Mouse (Mus musculus) embryonic facial prominence, embryonic 12.5 days (tissue): Measurements from ENCODE around the gene Fbxo46. TPM values are rescaled to one million over a fixed set of nuclear protein-coding genes. Genes with fewer than 3 reads are reported as not detected.

Experiments
- ATAC-seq: fragments of 200-750 bp; cut with Nextera tagmentation; 2 replicates; pipeline ENCODE4 v1.8.0; 2017; ENCODE audit not compliant: insufficient number of reproducible peaks, insufficient read depth, low FRiP score, low TSS enrichment
- H3K27ac ChIP-seq: fragments of 300-500 bp; sonication (generic); 2 replicates; pipeline ENCODE4 v1.5.1; 2016; ENCODE audit warnings: mild to moderate bottlenecking
- H3K27me3 ChIP-seq: fragments of 300-500 bp; sonication (generic); 2 replicates; pipeline ENCODE4 v1.6.1; 2016; ENCODE audit warnings: mild to moderate bottlenecking, moderate library complexity
- H3K36me3 ChIP-seq: fragments of 300-500 bp; sonication (generic); 2 replicates; pipeline ENCODE4 v1.6.1; 2016; ENCODE audit warnings: mild to moderate bottlenecking
- H3K4me1 ChIP-seq: fragments of 300-500 bp; sonication (generic); 2 replicates; pipeline ENCODE4 v1.6.1; 2016
- H3K4me2 ChIP-seq: fragments of 300-500 bp; sonication (generic); replicated peaks from 2 replicates; pipeline ENCODE4 v1.6.1; 2016; ENCODE audit warnings: mild to moderate bottlenecking, moderate library complexity
- H3K4me3 ChIP-seq: fragments of 300-500 bp; sonication (generic); 2 replicates; pipeline ENCODE4 v1.5.1; 2016; ENCODE audit warnings: mild to moderate bottlenecking
- H3K9ac ChIP-seq: fragments of 300-500 bp; sonication (generic); 2 replicates; pipeline ENCODE4 v1.6.1; 2016; ENCODE audit warnings: mild to moderate bottlenecking, moderate library complexity
- H3K9me3 ChIP-seq: fragments of 300-500 bp; sonication (generic); 2 replicates; pipeline ENCODE4 v1.6.1; 2016; ENCODE audit warnings: mild to moderate bottlenecking, moderate library complexity
- WGBS: fragments of 180-500 bp; shearing (Covaris S2); methylation state at CpG from one replicate; pipeline ENCODE4 v1.1.7; 2016; 5-methylcytosine and 5-hydroxymethylcytosine counted together
- polyA plus RNA-seq: library from polyadenylated mRNA; unstranded; fragments of >200 nt; fragmentation: Nextera tagmentation; extraction: Ambion mirVana; gene quantifications from 2 replicates; pipeline ENCODE4 v1.2.1, GENCODE M21; 2016

Gene Fbxo46
- polyA plus RNA-seq, 1 experiment from 2014 or later = 19.8 TPM

DNA sequence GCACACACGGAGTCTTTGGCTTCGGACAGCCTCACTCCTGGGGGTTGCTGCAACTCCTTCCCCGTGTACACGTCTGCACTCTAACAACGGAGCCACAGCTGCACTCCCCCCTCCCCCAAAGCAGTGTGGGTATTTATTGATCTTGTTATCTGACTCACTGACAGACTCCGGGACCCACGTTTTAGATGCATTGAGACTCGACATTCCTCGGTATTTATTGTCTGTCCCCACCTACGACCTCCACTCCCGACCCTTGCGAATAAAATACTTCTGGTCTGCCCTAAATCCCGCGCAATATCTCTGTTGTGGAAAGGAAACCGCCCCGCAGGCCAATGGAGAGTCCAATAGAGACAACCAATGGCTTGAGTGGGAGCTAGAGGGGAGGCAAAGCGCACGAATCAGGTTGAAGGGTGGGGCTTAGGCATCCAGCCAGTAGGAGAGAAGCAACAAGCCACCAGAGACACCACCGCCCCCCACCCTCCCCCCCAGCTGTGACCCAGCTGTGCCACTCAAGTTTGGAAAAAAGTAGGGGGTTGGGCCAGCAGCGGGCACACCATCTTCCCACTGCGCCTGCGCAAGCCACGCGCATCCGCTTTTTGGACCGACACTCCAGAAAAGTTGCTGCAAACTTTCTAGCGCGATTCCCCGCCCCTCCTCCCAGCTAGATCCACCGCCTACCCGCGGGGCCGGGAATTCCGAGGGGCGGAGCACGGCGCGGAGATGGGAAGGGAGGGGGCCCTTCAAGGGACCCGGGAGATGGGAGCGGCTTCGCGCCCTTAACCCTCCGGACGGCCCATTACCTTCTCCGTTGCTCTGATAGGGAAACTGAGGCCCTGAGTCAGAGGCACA lies 25.9 kb upstream of the Fbxo46 start:
- Histone ChIP-seq H3K9ac (peak overlapping the region; percentile 91), H3K4me1 (peaks cover 37% of the 10 kb centered on the region), H3K36me3 (peaks cover 24% of the 10 kb centered on the region), H3K9me3 (no peaks in the 10 kb centered on the region), H3K4me2 (peak overlapping the region; percentile 85), H3K27me3 (no peaks in the 10 kb centered on the region), H3K4me3 (peak overlapping the region; percentile 77), H3K27ac (peak overlapping the region; percentile 99)
- peak; percentile 87 for ATAC-seq
- 1% methylated on average over 45 of the region's 45 CpGs for WGBS

- no peaks in the 10 kb centered on the region for H3K27me3 ChIP-seq
- peaks cover 20% of the 10 kb centered on the region for H3K36me3 ChIP-seq
- peak within 1 kb of the TSS; percentile 99 for H3K27ac ChIP-seq
- H3K9ac ChIP-seq = peak within 1 kb of the TSS; percentile 91
- no peak; the same call in 1 of the 2 replicates for ATAC-seq
- WGBS = 1% methylated on average over 29 of the region's 36 CpGs
- peaks cover 41% of the 10 kb centered on the region for H3K4me1 ChIP-seq
- H3K4me3 ChIP-seq = peak within 1 kb of the TSS; percentile 77
- H3K4me2 ChIP-seq = peak within 1 kb of the TSS; percentile 85
- no peaks in the 10 kb centered on the region for H3K9me3 ChIP-seq
These were observed 25.2 kb upstream of the Fbxo46 start, which contains the start of gene Six5 for GRCm38 (mm10) chr7:19094471-19094825. TSS of gene Six5 (plus strand) at chr7:19094594.

- Histone ChIP-seq H3K4me3 (peak overlapping the region; percentile 77), H3K4me2 (peak overlapping the region; percentile 85), H3K27ac (peak overlapping the region; percentile 99), H3K27me3 (no peaks in the 10 kb centered on the region), H3K36me3 (peaks cover 20% of the 10 kb centered on the region), H3K4me1 (peaks cover 41% of the 10 kb centered on the region), H3K9me3 (no peaks in the 10 kb centered on the region), H3K9ac (peak overlapping the region; percentile 91)
- no peak for ATAC-seq
- WGBS = under 1% methylated on average over 86 of the region's 87 CpGs
These were observed 24.6 kb upstream of the Fbxo46 start for GRCm38 (mm10) chr7:19094826-19095750.

GRCm38 (mm10) chr7:19095751-19096110 lies 23.9 kb upstream of the Fbxo46 start:
- Histone ChIP-seq H3K9ac (peak overlapping the region; percentile 91), H3K36me3 (peaks cover 17% of the 10 kb centered on the region), H3K4me1 (peaks cover 41% of the 10 kb centered on the region), H3K4me2 (peak overlapping the region; percentile 85), H3K9me3 (no peaks in the 10 kb centered on the region), H3K4me3 (peak overlapping the region; percentile 77), H3K27ac (peak overlapping the region; percentile 99), H3K27me3 (no peaks in the 10 kb centered on the region)
- WGBS = 2% methylated on average over 19 of the region's 19 CpGs
- ATAC-seq = peak; percentile 7; the same call in 1 of the 2 replicates

DNA sequence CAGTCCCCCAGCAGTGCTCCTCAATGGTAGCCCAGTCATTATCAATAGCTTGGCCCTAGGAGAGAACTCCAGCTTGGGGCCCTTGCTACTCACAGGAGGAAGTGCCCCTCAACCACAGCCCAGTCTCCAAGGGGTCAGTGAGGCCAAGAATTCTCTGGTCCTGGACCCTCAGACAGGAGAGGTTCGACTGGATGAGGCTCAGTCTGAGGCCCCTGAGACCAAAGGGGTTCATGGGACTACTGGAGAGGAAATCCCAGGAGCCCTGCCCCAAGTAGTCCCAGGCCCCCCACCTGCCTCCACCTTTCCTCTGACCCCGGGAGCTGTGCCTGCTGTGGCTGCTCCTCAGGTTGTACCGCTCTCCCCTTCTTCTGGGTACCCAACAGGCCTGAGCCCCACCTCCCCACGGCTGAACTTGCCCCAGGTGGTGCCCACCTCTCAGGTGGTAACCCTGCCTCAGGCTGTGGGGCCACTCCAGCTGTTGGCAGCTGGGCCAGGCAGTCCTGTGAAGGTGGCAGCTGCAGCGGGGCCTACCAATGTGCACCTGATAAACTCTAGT lies 23.2 kb upstream of the Fbxo46 start:
- H3K4me2 ChIP-seq = peak overlapping the region; percentile 85
- H3K4me1 ChIP-seq = peaks cover 41% of the 10 kb centered on the region
- H3K27me3 ChIP-seq = no peaks in the 10 kb centered on the region
- H3K9ac ChIP-seq = peak overlapping the region; percentile 91
- H3K27ac ChIP-seq = peak overlapping the region; percentile 99
- no peaks in the 10 kb centered on the region for H3K9me3 ChIP-seq
- ATAC-seq = no peak
- H3K36me3 ChIP-seq = peaks cover 15% of the 10 kb centered on the region
- H3K4me3 ChIP-seq = peak overlapping the region; percentile 77
- 48% methylated on average over 5 of the region's 5 CpGs for WGBS

DNA sequence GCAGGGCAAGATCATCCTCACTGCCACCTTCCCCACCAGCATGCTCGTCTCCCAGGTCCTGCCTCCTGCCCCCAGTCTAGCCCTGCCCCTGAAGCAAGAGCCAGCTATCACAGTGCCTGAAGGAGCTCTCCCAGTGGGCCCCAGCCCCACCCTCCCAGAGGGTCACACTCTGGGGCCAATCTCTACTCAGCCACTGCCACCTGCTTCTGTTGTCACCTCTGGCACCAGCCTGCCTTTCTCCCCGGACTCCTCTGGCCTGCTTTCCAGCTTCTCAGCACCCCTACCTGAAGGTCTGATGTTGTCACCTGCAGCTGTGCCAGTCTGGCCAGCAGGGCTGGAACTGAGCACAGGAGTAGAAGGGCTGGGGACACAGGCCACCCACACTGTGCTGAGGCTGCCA lies 22.4 kb upstream of the Fbxo46 start:
- H3K9ac ChIP-seq = 0 out of 2 replicates have a peak overlapping the region, but pooled peaks have one; percentile 91
- no peaks in the 10 kb centered on the region for H3K9me3 ChIP-seq
- no peaks in the 10 kb centered on the region for H3K27me3 ChIP-seq
- H3K4me2 ChIP-seq = peak overlapping the region; percentile 85
- H3K36me3 ChIP-seq = peaks cover 13% of the 10 kb centered on the region
- WGBS = 63% methylated on average over 2 of the region's 2 CpGs
- H3K4me3 ChIP-seq = no peak overlapping the region
- peaks cover 37% of the 10 kb centered on the region for H3K4me1 ChIP-seq
- H3K27ac ChIP-seq = no peak overlapping the region
- ATAC-seq = no peak

GRCm38 (mm10) chr7:19097863-19098262 lies 21.8 kb upstream of the Fbxo46 start:
- Histone ChIP-seq H3K4me3 (no peak overlapping the region), H3K9me3 (peaks cover 6% of the 10 kb centered on the region; the same call in 1 of the 2 replicates), H3K27ac (no peak overlapping the region), H3K4me2 (no peak overlapping the region), H3K36me3 (peaks cover 13% of the 10 kb centered on the region), H3K27me3 (no peaks in the 10 kb centered on the region), H3K9ac (no peak overlapping the region), H3K4me1 (peaks cover 31% of the 10 kb centered on the region)
- no peak for ATAC-seq

DNA sequence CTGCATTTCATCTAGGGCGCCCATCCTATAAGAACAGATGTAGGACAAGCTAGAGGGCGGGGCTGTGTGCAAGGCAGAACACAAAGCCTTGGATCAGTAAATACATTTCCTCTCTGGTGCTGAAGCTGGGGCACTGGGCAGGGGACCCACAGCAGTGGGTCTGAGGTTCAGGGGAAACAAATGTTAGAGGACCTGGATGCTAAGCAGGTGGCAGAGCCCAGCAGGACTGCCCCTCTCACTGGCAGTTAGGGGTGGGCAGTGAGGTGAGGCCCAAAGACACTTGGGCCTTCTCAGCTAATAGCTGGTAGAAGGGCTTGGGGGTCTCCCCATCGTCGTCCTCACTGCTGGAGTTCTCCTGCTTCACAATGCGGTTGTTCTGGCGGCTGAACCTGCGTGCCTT lies 20.8 kb upstream of the Fbxo46 start:
- no peak for ATAC-seq
- H3K27ac ChIP-seq = no peak overlapping the region
- 68% methylated on average over 7 of the region's 7 CpGs for WGBS

DNA sequence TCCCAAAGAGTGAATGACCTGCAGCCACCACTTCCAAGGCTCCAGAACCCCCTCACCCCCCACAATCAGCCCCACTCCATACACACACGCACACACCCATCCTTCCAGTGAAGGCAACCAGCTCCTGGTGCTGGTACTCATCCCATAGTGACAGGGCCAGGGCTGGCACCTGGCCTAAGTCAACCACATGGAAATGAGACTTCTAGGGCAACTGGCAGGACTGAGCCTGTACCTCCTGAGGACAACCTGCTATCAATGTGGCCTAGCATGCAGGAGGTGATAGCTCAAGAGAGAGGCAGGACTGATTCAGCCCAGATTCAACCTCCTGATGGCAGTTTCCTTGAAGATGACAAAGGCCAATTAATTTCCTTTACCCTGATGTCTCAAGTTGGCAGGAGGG lies 19.4 kb upstream of the Fbxo46 start:
- Histone ChIP-seq H3K36me3 (peaks cover 13% of the 10 kb centered on the region), H3K9ac (no peak overlapping the region), H3K27me3 (no peaks in the 10 kb centered on the region), H3K4me3 (no peak overlapping the region), H3K4me2 (no peak overlapping the region), H3K9me3 (peaks cover 8% of the 10 kb centered on the region; the same call in 1 of the 2 replicates), H3K4me1 (peaks cover 25% of the 10 kb centered on the region), H3K27ac (no peak overlapping the region)
- WGBS = 75% methylated on average over 1 of the region's 1 CpGs
- ATAC-seq = no peak

More for the DNA sequence above, 20.8 kb upstream of the Fbxo46 start:
- Histone ChIP-seq H3K9me3 (peaks cover 8% of the 10 kb centered on the region; the same call in 1 of the 2 replicates), H3K27me3 (no peaks in the 10 kb centered on the region), H3K4me1 (peaks cover 25% of the 10 kb centered on the region), H3K36me3 (peaks cover 13% of the 10 kb centered on the region), H3K4me2 (no peak overlapping the region), H3K9ac (no peak overlapping the region), H3K4me3 (no peak overlapping the region)

GRCm38 (mm10) chr7:19103741-19104140 lies 15.9 kb upstream of the Fbxo46 start:
- Histone ChIP-seq H3K9ac (no peak overlapping the region), H3K4me2 (no peak overlapping the region), H3K36me3 (no peaks in the 10 kb centered on the region), H3K9me3 (peaks cover 8% of the 10 kb centered on the region; the same call in 1 of the 2 replicates), H3K4me3 (no peak overlapping the region), H3K27me3 (no peaks in the 10 kb centered on the region), H3K4me1 (0 out of 2 replicates have a peak, but pooled peaks cover 4% of the 10 kb centered on the region), H3K27ac (no peak overlapping the region)
- no peak for ATAC-seq

DNA sequence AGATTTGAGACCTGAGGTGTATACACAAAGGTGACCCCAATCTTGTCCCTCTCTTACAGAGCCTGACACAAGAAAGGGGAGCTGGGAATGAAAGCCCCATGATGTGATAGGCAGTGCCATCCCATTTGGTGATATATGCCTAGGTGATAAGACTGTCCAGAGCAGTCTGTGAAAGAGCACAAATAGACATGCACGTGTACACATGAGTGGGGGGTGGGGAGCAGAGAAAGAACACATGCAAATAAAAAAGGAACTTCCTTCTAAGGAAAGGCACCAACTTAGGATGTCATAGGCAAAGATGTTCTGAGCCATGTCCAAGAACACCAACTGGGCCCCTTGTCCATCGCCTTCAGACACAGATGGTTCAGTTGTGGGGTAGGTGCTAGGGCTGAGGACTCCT lies 15.2 kb upstream of the Fbxo46 start:
- Histone ChIP-seq H3K9me3 (peaks cover 8% of the 10 kb centered on the region; the same call in 1 of the 2 replicates), H3K36me3 (no peaks in the 10 kb centered on the region), H3K4me1 (no peaks in the 10 kb centered on the region), H3K27me3 (no peaks in the 10 kb centered on the region), H3K4me2 (no peak overlapping the region), H3K27ac (no peak overlapping the region), H3K9ac (no peak overlapping the region), H3K4me3 (no peak overlapping the region)
- 78% methylated on average over 2 of the region's 2 CpGs for WGBS
- no peak for ATAC-seq
